Mouse (Mus musculus): Measurements from ENCODE around the gene C1qc. TPM values are rescaled to one million over a fixed set of nuclear protein-coding genes. Genes with fewer than 3 reads are reported as not detected.

Gene C1qc
- polyA plus RNA-seq (2015; fragmentation: Nextera tagmentation; extraction: Ambion mirVana): 48.6 and 49.4 TPM in 2 replicates

DNA sequence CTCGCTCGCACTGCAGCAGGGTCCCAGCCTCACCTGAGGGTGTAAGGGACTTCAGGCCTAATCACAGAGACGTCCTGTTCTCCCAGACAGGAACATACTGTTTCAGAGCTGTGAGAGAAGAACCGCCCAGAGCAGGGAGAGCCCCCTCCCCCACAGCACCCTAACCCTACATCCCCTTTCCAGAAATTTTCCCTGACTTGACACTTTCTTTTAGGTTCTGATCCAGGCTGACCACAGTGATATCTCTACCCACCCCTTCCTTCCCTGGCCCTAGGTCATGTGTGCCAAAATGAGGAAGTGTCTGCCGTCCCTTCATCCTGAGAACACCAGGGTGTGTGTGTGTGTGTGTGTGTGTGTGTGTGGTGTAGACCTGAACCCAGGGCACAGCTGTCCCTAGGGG lies at the start of gene C1qc:
Gene C1qc, minus strand, starts transcription at position 255 of the 400 bp plus-strand sequence.
- DNase-seq (ENCODE audit: low spot score): no peak
- no peaks in the 10 kb centered on the region for H3K4me1 ChIP-seq (replicated peaks; ENCODE audit: control insufficient read depth, insufficient read depth)
- H3K4me3 ChIP-seq (ENCODE audit: low read depth, low read length): no peak within 1 kb of the TSS
- H3K27ac ChIP-seq (replicated peaks): no peak within 1 kb of the TSS
- no peaks in the 10 kb centered on the region for H3K36me3 ChIP-seq (ENCODE audit: control insufficient read depth, insufficient read depth, low read length)
- WGBS: 54% methylated on average over 5 of the region's 5 CpGs
- no peak within 1 kb of the TSS for H3K9ac ChIP-seq (ENCODE audit: low read length)
- no peaks in the 10 kb centered on the region for H3K27me3 ChIP-seq (ENCODE audit: control insufficient read depth, insufficient read depth, low read length)
- no peaks in the 10 kb centered on the region for H3K9me3 ChIP-seq (ENCODE audit: control insufficient read depth, low read length)
- no peak for TF ChIP-seq CTCF (IDR thresholded peaks at IDR 0.05; ENCODE audit: low read depth)
- TF ChIP-seq EP300 (optimal IDR thresholded peaks at IDR 0.05): no peak
- peak; percentile 11; the same call in 1 of the 2 replicates for ATAC-seq (ENCODE audit: low FRiP score, low TSS enrichment)
- H3K4me2 ChIP-seq (replicated peaks; ENCODE audit: low read depth): no peak within 1 kb of the TSS

DNA sequence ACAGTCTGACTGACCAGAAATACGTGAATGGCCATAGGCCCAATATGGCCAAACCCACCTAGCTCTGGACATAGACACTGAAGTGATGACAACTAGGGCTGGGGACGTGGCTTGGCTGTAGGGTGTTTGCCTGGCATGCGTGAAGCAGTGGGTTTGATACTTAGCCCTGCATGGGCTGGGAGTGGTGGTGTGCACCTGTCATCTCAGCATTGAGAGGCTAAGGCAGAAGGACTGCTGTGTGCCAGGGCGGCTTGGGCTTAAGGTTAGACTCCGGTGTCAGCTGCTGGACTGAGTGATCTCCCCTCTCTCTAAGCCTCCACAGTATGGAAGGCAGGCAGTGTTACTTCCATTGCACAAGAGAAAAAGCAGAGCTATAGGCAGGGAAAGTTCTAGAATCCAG lies 45.1 kb upstream of the C1qc start:
- H3K4me3 ChIP-seq (ENCODE audit: low read depth, low read length): no peak overlapping the region
- no peaks in the 10 kb centered on the region for H3K4me1 ChIP-seq (replicated peaks; ENCODE audit: control insufficient read depth, insufficient read depth)
- ATAC-seq (ENCODE audit: low FRiP score, low TSS enrichment) (no peak), DNase-seq (ENCODE audit: low spot score) (no peak)
- H3K27me3 ChIP-seq (ENCODE audit: control insufficient read depth, insufficient read depth, low read length): no peaks in the 10 kb centered on the region
- WGBS: 89% methylated on average over 5 of the region's 5 CpGs
- no peak for TF ChIP-seq CTCF (IDR thresholded peaks at IDR 0.05; ENCODE audit: low read depth)
- no peak for TF ChIP-seq EP300 (optimal IDR thresholded peaks at IDR 0.05)
- no peak overlapping the region for H3K27ac ChIP-seq (replicated peaks)
- no peaks in the 10 kb centered on the region for H3K36me3 ChIP-seq (ENCODE audit: control insufficient read depth, insufficient read depth, low read length)
- H3K4me2 ChIP-seq (replicated peaks; ENCODE audit: low read depth): no peak overlapping the region
- H3K9ac ChIP-seq (ENCODE audit: low read length): no peak overlapping the region
- H3K9me3 ChIP-seq (ENCODE audit: control insufficient read depth, low read length): no peaks in the 10 kb centered on the region

DNA sequence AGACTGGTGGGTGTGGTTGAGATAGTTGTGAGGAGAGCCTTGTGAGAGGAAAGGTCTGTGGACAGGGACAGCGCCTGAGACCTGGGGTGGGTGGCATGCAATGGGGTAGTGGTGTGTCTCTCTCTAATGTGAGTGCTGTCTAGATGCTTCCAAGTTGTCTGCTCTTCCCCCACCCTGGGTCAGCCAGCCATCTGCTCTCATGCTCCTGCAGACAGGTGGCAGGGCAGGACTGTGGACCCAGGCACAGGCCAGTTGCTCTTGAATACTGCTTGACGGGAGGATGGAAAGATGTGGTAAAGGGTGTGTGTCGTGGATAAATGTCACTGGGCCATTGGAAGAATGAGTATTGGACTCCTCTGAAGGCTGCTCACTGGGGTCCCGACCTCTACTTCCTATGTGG lies 44.5 kb upstream of the C1qc start:
- Histone ChIP-seq H3K4me1 (replicated peaks; ENCODE audit: control insufficient read depth, insufficient read depth) (no peaks in the 10 kb centered on the region), H3K27me3 (ENCODE audit: control insufficient read depth, insufficient read depth, low read length) (no peaks in the 10 kb centered on the region), H3K9ac (ENCODE audit: low read length) (no peak overlapping the region), H3K9me3 (ENCODE audit: control insufficient read depth, low read length) (no peaks in the 10 kb centered on the region), H3K27ac (replicated peaks) (no peak overlapping the region), H3K4me2 (replicated peaks; ENCODE audit: low read depth) (no peak overlapping the region), H3K4me3 (ENCODE audit: low read depth, low read length) (no peak overlapping the region), H3K36me3 (ENCODE audit: control insufficient read depth, insufficient read depth, low read length) (no peaks in the 10 kb centered on the region)
- DNase-seq (ENCODE audit: low spot score) (no peak), ATAC-seq (ENCODE audit: low FRiP score, low TSS enrichment) (no peak)
- WGBS: 76% methylated on average over 4 of the region's 4 CpGs
- no peak for TF ChIP-seq CTCF (IDR thresholded peaks at IDR 0.05; ENCODE audit: low read depth)
- TF ChIP-seq EP300 (optimal IDR thresholded peaks at IDR 0.05): no peak

DNA sequence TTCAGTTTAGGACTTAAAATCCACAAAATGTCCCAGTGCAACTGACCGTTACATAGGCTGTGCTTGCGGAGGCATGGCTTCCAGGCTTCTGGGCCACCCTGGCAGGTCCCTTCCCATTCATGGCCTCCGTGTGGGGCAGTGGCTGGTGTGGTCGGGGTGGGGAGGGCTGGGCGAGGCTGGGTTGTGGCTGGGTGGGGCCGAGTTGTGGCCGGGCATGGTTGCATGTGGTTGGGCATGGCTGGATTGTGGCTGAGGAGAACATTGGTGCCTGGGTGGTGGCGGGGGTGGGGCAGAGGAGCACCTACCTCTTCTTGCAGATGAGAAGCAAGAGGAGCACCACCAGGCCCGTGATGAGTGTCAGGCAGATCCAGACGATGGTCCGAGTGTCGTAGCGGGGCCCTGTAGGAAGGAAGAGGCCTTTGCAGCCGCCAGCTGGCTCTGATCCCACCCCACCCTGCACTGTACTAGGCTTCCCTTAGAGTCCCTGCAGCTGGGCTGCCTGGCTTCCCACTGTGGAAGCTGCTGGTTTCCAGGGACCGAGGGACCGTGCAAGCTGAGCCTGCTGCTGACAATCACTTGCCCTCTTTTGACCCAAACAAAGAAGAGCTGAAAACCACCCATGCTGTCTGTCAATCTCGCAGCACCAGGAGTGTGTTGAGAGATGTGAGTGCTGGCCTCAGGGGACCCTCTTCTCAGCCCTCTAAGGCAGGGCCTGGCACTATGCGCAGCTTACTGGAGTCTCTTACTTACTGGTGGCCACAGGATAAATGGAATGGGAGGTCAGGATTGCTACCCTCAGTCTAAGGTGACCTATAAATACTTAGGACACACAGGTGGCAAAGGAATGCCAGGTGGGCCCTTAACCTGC lies 42.1 kb upstream of the C1qc start:
- H3K4me1 ChIP-seq (replicated peaks; ENCODE audit: control insufficient read depth, insufficient read depth): no peaks in the 10 kb centered on the region
- H3K9me3 ChIP-seq (ENCODE audit: control insufficient read depth, low read length): no peaks in the 10 kb centered on the region
- no peak overlapping the region for H3K4me3 ChIP-seq (ENCODE audit: low read depth, low read length)
- ATAC-seq (ENCODE audit: low FRiP score, low TSS enrichment): peak; percentile 27; the same call in 1 of the 2 replicates
- no peaks in the 10 kb centered on the region for H3K27me3 ChIP-seq (ENCODE audit: control insufficient read depth, insufficient read depth, low read length)
- H3K9ac ChIP-seq (ENCODE audit: low read length): no peak overlapping the region
- H3K4me2 ChIP-seq (replicated peaks; ENCODE audit: low read depth): no peak overlapping the region
- WGBS: 40% methylated on average over 18 of the region's 18 CpGs
- DNase-seq (ENCODE audit: low spot score): no peak
- TF ChIP-seq EP300 (optimal IDR thresholded peaks at IDR 0.05) (no peak), CTCF (IDR thresholded peaks at IDR 0.05; ENCODE audit: low read depth) (no peak)
- H3K27ac ChIP-seq (replicated peaks): no peak overlapping the region
- H3K36me3 ChIP-seq (ENCODE audit: control insufficient read depth, insufficient read depth, low read length): no peaks in the 10 kb centered on the region

DNA sequence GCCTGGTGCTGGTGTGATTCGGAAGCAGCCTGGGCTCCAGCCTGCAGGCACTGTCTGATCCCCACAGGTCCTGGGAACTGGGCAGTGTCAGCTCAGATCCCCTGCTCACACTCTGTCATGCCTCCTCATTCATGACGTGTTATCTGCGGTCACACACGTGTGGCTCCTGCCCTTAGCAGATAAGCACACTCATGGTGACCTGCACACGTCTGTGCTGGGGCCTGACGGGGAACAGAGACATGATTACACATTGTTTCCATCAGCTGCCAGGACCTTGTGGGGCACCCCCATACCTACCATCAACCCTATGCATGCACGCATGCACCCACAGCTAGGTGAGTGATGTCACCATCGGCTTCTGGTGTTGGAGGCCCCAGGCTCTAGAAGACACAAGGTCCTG lies 37.6 kb upstream of the C1qc start:
- no peaks in the 10 kb centered on the region for H3K27me3 ChIP-seq (ENCODE audit: control insufficient read depth, insufficient read depth, low read length)
- TF ChIP-seq EP300 (optimal IDR thresholded peaks at IDR 0.05) (no peak), CTCF (IDR thresholded peaks at IDR 0.05; ENCODE audit: low read depth) (no peak)
- WGBS: 71% methylated on average over 8 of the region's 8 CpGs

DNA sequence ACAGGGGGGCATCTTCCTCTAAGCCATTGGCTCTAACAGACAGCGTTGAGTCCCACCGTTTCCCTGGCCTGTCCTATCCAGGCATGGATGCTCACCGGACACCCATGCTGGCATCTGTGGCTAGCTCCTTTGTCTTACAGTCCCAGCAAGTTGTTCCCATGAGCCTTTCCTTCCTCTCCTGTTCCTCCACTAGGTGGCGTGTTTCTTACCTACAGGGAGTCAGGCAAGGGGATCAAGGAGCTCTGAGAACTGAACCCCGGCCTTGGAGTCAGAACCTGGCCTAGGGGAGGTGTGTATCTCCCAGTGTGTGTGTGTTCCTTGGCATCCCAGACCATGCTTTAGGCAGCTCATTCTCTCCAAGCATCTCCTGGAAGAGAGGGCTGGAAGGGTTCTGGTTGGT lies 36.1 kb upstream of the C1qc start:
- DNase-seq (ENCODE audit: low spot score): no peak
- 7% methylated on average over 5 of the region's 5 CpGs for WGBS
- Histone ChIP-seq H3K36me3 (ENCODE audit: control insufficient read depth, insufficient read depth, low read length) (no peaks in the 10 kb centered on the region), H3K4me3 (ENCODE audit: low read depth, low read length) (no peak overlapping the region), H3K9me3 (ENCODE audit: control insufficient read depth, low read length) (no peaks in the 10 kb centered on the region), H3K4me2 (replicated peaks; ENCODE audit: low read depth) (no peak overlapping the region), H3K27me3 (ENCODE audit: control insufficient read depth, insufficient read depth, low read length) (no peaks in the 10 kb centered on the region), H3K9ac (ENCODE audit: low read length) (no peak overlapping the region), H3K27ac (replicated peaks) (no peak overlapping the region), H3K4me1 (replicated peaks; ENCODE audit: control insufficient read depth, insufficient read depth) (no peaks in the 10 kb centered on the region)
- no peak for ATAC-seq (ENCODE audit: low FRiP score, low TSS enrichment)
- TF ChIP-seq EP300 (optimal IDR thresholded peaks at IDR 0.05) (no peak), CTCF (IDR thresholded peaks at IDR 0.05; ENCODE audit: low read depth) (peak; percentile 75)

More for the DNA sequence above, 37.6 kb upstream of the C1qc start:
- Histone ChIP-seq H3K9ac (ENCODE audit: low read length) (no peak overlapping the region), H3K4me3 (ENCODE audit: low read depth, low read length) (no peak overlapping the region), H3K36me3 (ENCODE audit: control insufficient read depth, insufficient read depth, low read length) (no peaks in the 10 kb centered on the region), H3K9me3 (ENCODE audit: control insufficient read depth, low read length) (no peaks in the 10 kb centered on the region), H3K4me1 (replicated peaks; ENCODE audit: control insufficient read depth, insufficient read depth) (no peaks in the 10 kb centered on the region), H3K4me2 (replicated peaks; ENCODE audit: low read depth) (no peak overlapping the region), H3K27ac (replicated peaks) (no peak overlapping the region)
- no peak for ATAC-seq (ENCODE audit: low FRiP score, low TSS enrichment)
- no peak for DNase-seq (ENCODE audit: low spot score)

All from stomach, postnatal 0 days (tissue).